Mouse (Mus musculus) CD4-positive, CD25-positive, alpha-beta regulatory T cell, adult 4 months (primary cell): ENCODE measurements around the gene Olfml2b. TPM values are rescaled to one million over a fixed set of nuclear protein-coding genes. Genes with fewer than 3 reads are reported as not detected.

ENCODE experiments used
- ATAC-seq: one replicate; pipeline ENCODE4 v1.8.0; 2017
- polyA plus RNA-seq, 2 experiments: library from polyadenylated mRNA; unstranded; fragments of 100-300 nt; shearing (Covaris generic); gene quantifications; one replicate each; pipeline ENCODE4 v1.2.1; 2017

Gene Olfml2b
- polyA plus RNA-seq, 2 experiments from 2014 or later, result not detected

GRCm38 (mm10) chr1:170647381-170647780, 3.0 kb downstream of the Olfml2b start:
- ATAC-seq, result no peak

- ATAC-seq, result no peak
These were observed 3.7 kb downstream of the Olfml2b start for GRCm38 (mm10) chr1:170647971-170648514.

GRCm38 (mm10) chr1:170651046-170651723, 6.9 kb downstream of the Olfml2b start:
- no peak for ATAC-seq

GRCm38 (mm10) chr1:170651989-170652740, 7.8 kb downstream of the Olfml2b start:
- ATAC-seq, result no peak

- ATAC-seq, result no peak
These were observed 11.1 kb downstream of the Olfml2b start for GRCm38 (mm10) chr1:170655280-170655917.

- ATAC-seq, result no peak
These were observed 12.3 kb downstream of the Olfml2b start for GRCm38 (mm10) chr1:170656518-170657227.

- ATAC-seq, result no peak
These were observed 12.8 kb downstream of the Olfml2b start for GRCm38 (mm10) chr1:170657228-170657521.

GRCm38 (mm10) chr1:170657643-170658314, 13.4 kb downstream of the Olfml2b start:
- no peak for ATAC-seq

- ATAC-seq, result no peak
These were observed 14.9 kb downstream of the Olfml2b start for GRCm38 (mm10) chr1:170659260-170659659.

GRCm38 (mm10) chr1:170664620-170665185, 20.4 kb downstream of the Olfml2b start:
- ATAC-seq, result no peak

- no peak for ATAC-seq
These were observed 20.9 kb downstream of the Olfml2b start for GRCm38 (mm10) chr1:170665200-170665599.

- no peak for ATAC-seq
These were observed 29.9 kb downstream of the Olfml2b start for GRCm38 (mm10) chr1:170674184-170674775.

GRCm38 (mm10) chr1:170677681-170678080, 33.3 kb downstream of the Olfml2b start:
- ATAC-seq, result no peak

- no peak for ATAC-seq
These were observed 34.5 kb downstream of the Olfml2b start for GRCm38 (mm10) chr1:170678861-170679260.

- no peak for ATAC-seq
These were observed 35.3 kb downstream of the Olfml2b start for GRCm38 (mm10) chr1:170679624-170680023.

- ATAC-seq, result no peak
These were observed 39.5 kb downstream of the Olfml2b start for GRCm38 (mm10) chr1:170683863-170684262.

- ATAC-seq, result no peak
These were observed 45.4 kb downstream of the Olfml2b start for GRCm38 (mm10) chr1:170689773-170690172.

GRCm38 (mm10) chr1:170691301-170691700, 47.0 kb downstream of the Olfml2b start:
- no peak for ATAC-seq

GRCm38 (mm10) chr1:170694821-170695291, 50.5 kb downstream of the Olfml2b start:
- no peak for ATAC-seq

GRCm38 (mm10) chr1:170695326-170695725, 51.0 kb downstream of the Olfml2b start:
- ATAC-seq, result no peak

- no peak for ATAC-seq
These were observed 52.7 kb downstream of the Olfml2b start for GRCm38 (mm10) chr1:170696996-170697395.
